10 mouse cellular contexts compared by ENCODE assay signal in the genomic region with DNA sequence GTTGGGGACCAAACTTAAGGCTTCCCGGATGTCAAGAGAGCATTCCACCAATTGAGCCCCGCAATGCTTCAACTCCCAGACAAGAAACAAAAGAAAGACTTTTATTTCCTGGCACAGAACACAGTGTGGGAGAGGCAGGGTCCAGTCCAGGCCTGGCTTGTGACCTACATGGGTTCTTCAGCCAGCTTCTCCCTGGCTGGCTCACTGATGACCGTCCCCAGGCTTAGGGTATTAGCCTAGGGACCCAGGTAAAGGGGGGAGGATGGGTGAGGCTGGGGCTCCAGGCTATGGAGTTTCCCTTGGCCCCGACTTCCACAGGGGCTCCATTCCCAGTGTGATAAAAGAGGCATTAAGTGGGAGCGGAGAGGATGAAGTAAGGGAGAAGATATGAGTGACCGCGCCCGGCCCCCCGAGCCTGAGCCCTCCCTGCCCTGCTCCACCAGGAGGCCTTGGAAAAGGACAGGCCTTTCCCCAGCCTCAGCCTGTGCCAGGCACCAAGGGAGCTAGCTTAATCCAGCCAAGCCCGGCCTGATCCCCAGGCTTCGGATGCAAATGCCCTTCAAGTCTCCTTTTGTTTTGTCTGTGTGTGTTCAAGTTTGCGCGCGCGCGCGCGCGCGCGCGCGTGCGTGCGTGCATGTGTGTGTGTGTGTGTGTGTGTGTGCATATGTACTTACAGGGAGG. TPM values are rescaled to one million over a fixed set of nuclear protein-coding genes. Genes with fewer than 3 reads are reported as not detected.
DNase-seq lines count a peak whose midpoint lies in the region; ATAC-seq and TF ChIP-seq lines count a peak whose summit lies in the region.
"Had no signal": no experiment of that assay in that cellular context is flagged by ENCODE, and none has a peak within 500 bp of the region (broad histone marks: within the 10 kb centered on the region; RNA-seq: fewer than 3 reads in every experiment).

No protein-coding gene starts in this region.

- peaks cover 11% of the 10 kb centered on the region for H3K4me1 ChIP-seq in embryonic facial prominence, embryonic 12.5 days
- H3K4me1 ChIP-seq in heart, embryonic 15.5 days (replicated peaks) = peaks cover 34% of the 10 kb centered on the region
- peaks cover 4% of the 10 kb centered on the region; the same call in 1 of the 2 replicates for H3K4me1 ChIP-seq in midbrain, embryonic 16.5 days (ENCODE audit: control insufficient read depth, insufficient read depth, low read length)

- TF ChIP-seq CTCF in left cerebral cortex, adult 2 months (IDR thresholded peaks at IDR 0.05) = no peak

- H3K4me2 ChIP-seq in embryonic facial prominence, embryonic 12.5 days (replicated peaks) = no peak overlapping the region
- H3K4me2 ChIP-seq in heart, embryonic 15.5 days = no peak overlapping the region
- peak overlapping the region; percentile 33; the same call in 1 of the 2 replicates for H3K4me2 ChIP-seq in midbrain, embryonic 16.5 days (ENCODE audit: low read length)
- H3K4me2 ChIP-seq: limb, embryonic 12.5 days had no signal

- WGBS in embryonic facial prominence, embryonic 12.5 days = 42% methylated on average over 25 of the region's 25 CpGs
- 53% methylated on average over 25 of the region's 25 CpGs for WGBS in heart, embryonic 15.5 days
- WGBS in midbrain, embryonic 16.5 days = 15% methylated on average over 25 of the region's 25 CpGs

- intact Hi-C loops in left cerebral cortex, postnatal 4 days (cut with DNase I) = no loop called here
- intact Hi-C loops in left cerebral cortex, adult 2 months (cut with DNase I) = no loop called here

- H3K9ac ChIP-seq in embryonic facial prominence, embryonic 12.5 days = 0 out of 2 replicates have a peak overlapping the region, but pooled peaks have one; percentile 11
- H3K9ac ChIP-seq in heart, embryonic 15.5 days = no peak overlapping the region
- H3K9ac ChIP-seq in midbrain, embryonic 16.5 days (ENCODE audit: low read depth, low read length) = peak overlapping the region; percentile 47
- H3K9ac ChIP-seq: limb, embryonic 12.5 days had no signal

- no peaks in the 10 kb centered on the region for H3K27me3 ChIP-seq in embryonic facial prominence, embryonic 12.5 days
- 0 out of 2 replicates have a peak, but pooled peaks cover 7% of the 10 kb centered on the region for H3K27me3 ChIP-seq in heart, embryonic 15.5 days
- no peaks in the 10 kb centered on the region for H3K27me3 ChIP-seq in midbrain, embryonic 16.5 days (ENCODE audit: control insufficient read depth, insufficient read depth, low read depth, low read length)

- no peak overlapping the region for H3K4me3 ChIP-seq in left cerebral cortex, adult 2 months
- no peak overlapping the region for H3K4me3 ChIP-seq in embryonic facial prominence, embryonic 12.5 days
- no peak overlapping the region for H3K4me3 ChIP-seq in heart, embryonic 15.5 days
- no peak overlapping the region for H3K4me3 ChIP-seq in midbrain, embryonic 16.5 days (ENCODE audit: low read depth, low read length)
- H3K4me3 ChIP-seq: limb, embryonic 12.5 days had no signal

- peak; percentile 60 for DNase-seq in left cerebral cortex, postnatal 4 days
- no peak for DNase-seq in left cerebral cortex, adult 2 months (ENCODE audit: extremely low spot score in 1 of 2, low spot score in 2 of 2)
- DNase-seq in cerebellum, adult 8-10 months = no peak
- no peak for DNase-seq in thymus, adult 18-20 months

- no peak overlapping the region for H3K27ac ChIP-seq in left cerebral cortex, adult 2 months
- H3K27ac ChIP-seq in embryonic facial prominence, embryonic 12.5 days = no peak overlapping the region
- peak overlapping the region; percentile 76 for H3K27ac ChIP-seq in heart, embryonic 15.5 days
- peak overlapping the region; percentile 0; the same call in 1 of the 2 replicates for H3K27ac ChIP-seq in midbrain, embryonic 16.5 days (ENCODE audit: low read length)
- H3K27ac ChIP-seq: limb, embryonic 12.5 days had no signal

- H3K36me3 ChIP-seq in embryonic facial prominence, embryonic 12.5 days = no peaks in the 10 kb centered on the region
- no peaks in the 10 kb centered on the region for H3K36me3 ChIP-seq in heart, embryonic 15.5 days
- H3K36me3 ChIP-seq in midbrain, embryonic 16.5 days (ENCODE audit: control insufficient read depth, insufficient read depth, low read length) = no peaks in the 10 kb centered on the region
- H3K36me3 ChIP-seq: limb, embryonic 12.5 days had no signal

- no peak for ATAC-seq in embryonic facial prominence, embryonic 12.5 days (ENCODE audit: insufficient number of reproducible peaks, insufficient read depth, low FRiP score, low TSS enrichment)
- ATAC-seq in heart, embryonic 15.5 days (replicated peaks; ENCODE audit: insufficient number of reproducible peaks, insufficient read depth, low FRiP score, low read depth) = peak; percentile 59; the same call in 1 of the 2 replicates
- ATAC-seq in midbrain, embryonic 16.5 days = peak; percentile 60; the same call in 1 of the 2 replicates
- ATAC-seq in erythroblast, adult 5-6 weeks (replicated peaks; ENCODE audit: low FRiP score, poor library complexity, severe bottlenecking) = no peak

- H3K9me3 ChIP-seq in embryonic facial prominence, embryonic 12.5 days = no peaks in the 10 kb centered on the region; the same call in 1 of the 2 replicates
- H3K9me3 ChIP-seq in heart, embryonic 15.5 days (replicated peaks) = no peaks in the 10 kb centered on the region
- no peaks in the 10 kb centered on the region for H3K9me3 ChIP-seq in midbrain, embryonic 16.5 days (replicated peaks; ENCODE audit: control insufficient read depth, low read length, poor library complexity, severe bottlenecking)
- H3K9me3 ChIP-seq: limb, embryonic 12.5 days had no signal

RNA-seq across cellular contexts. Expression of a gene that starts 38.7 kb away (rescaled TPM):
- 10 to 100 TPM; 44.9 to 47.6 TPM for total RNA-seq in left cerebral cortex, postnatal 4 days (2021)
- total RNA-seq in left cerebral cortex, adult 2 months (2021) = 10 to 100 TPM; 11.3 to 11.7 TPM
- 32.7 and 35.4 TPM in 2 replicates for polyA plus RNA-seq in embryonic facial prominence, embryonic 12.5 days (2016; fragmentation: Nextera tagmentation; extraction: Ambion mirVana)
- polyA plus RNA-seq in heart, embryonic 15.5 days (2015; fragmentation: Nextera tagmentation; extraction: Ambion mirVana) = 683 and 1,118 TPM in 2 replicates
- polyA plus RNA-seq in midbrain, embryonic 16.5 days (2015; fragmentation: Nextera tagmentation; extraction: Ambion mirVana) = 10.0 and 12.1 TPM in 2 replicates
- total RNA-seq in erythroblast, adult 5-6 weeks (2015; ENCODE audit: low replicate concordance) = not detected in 2 replicates
- total RNA-seq in erythroblast, adult 5-6 weeks (2017; ENCODE audit: low replicate concordance) = not detected in 2 replicates
- total RNA-seq: neutrophil, adult 5-6 weeks had no signal

Comparison
In these comparisons a context has a peak if more than half of its experiments do, and no peak if none do; other contexts are left out.
1. H3K27ac ChIP-seq: peak in heart, embryonic 15.5 days (single experiment) and midbrain, embryonic 16.5 days (single experiment); none in left cerebral cortex, adult 2 months (single experiment) and embryonic facial prominence, embryonic 12.5 days (single experiment).
2. ATAC-seq: peak in heart, embryonic 15.5 days (single experiment) and midbrain, embryonic 16.5 days (single experiment); none in embryonic facial prominence, embryonic 12.5 days (single experiment) and erythroblast, adult 5-6 weeks (single experiment).
3. RNA of a gene that starts 38.7 kb away (total RNA-seq): 44.9 to 47.6 TPM in left cerebral cortex, postnatal 4 days and 11.3 to 11.7 TPM in left cerebral cortex, adult 2 months; not detected in erythroblast, adult 5-6 weeks; every median in the first group is over 10 times any median in the second.